Mouse (Mus musculus): ENCODE measurements around the gene Tle6.

Gene Tle6

GRCm38 (mm10) chr10:81563481-81563880 is 37.4 kb downstream of the Tle6 start:
- in situ Hi-C loops (cut with MboI) = no loop called here

GRCm38 (mm10) chr10:81562411-81562810 is 38.5 kb downstream of the Tle6 start:
- in situ Hi-C loops (cut with MboI) = no loop called here

DNA sequence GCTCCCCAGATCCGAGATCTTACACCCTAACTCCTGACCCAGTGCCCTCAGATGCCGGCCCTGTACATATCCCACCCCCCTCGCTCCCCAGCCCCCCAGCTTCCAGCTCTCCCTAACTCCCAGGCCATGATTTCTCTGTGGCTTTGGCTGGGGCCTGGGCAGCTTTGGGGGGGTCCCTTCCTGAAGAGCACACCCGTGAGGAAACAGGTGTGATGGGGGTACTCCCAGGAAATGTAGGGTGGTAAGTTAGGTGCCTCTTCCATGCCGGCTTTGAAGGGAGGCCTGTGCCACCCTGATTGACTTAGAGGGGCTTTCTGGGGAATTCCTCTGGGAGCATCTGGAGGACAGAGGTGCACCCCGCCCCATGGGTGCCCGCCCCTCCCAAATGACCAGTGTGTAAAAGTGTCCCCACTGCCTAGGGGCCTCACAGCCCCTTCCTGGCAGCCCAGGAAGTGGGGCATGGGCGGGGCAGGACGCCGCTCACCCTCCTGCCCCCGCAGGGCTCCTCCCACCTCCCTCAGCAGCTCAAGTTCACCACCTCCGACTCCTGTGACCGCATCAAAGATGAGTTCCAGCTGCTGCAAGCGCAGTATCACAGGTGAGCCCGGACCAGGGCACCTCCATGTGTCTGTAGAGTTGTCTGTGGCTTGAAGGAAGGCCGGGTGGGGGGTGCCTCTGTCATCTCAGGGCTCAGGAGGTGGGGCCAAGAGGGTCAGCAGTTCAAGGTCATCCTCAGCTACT is 40.0 kb downstream of the Tle6 start:
- in situ Hi-C loops (cut with MboI) = no loop called here

DNA sequence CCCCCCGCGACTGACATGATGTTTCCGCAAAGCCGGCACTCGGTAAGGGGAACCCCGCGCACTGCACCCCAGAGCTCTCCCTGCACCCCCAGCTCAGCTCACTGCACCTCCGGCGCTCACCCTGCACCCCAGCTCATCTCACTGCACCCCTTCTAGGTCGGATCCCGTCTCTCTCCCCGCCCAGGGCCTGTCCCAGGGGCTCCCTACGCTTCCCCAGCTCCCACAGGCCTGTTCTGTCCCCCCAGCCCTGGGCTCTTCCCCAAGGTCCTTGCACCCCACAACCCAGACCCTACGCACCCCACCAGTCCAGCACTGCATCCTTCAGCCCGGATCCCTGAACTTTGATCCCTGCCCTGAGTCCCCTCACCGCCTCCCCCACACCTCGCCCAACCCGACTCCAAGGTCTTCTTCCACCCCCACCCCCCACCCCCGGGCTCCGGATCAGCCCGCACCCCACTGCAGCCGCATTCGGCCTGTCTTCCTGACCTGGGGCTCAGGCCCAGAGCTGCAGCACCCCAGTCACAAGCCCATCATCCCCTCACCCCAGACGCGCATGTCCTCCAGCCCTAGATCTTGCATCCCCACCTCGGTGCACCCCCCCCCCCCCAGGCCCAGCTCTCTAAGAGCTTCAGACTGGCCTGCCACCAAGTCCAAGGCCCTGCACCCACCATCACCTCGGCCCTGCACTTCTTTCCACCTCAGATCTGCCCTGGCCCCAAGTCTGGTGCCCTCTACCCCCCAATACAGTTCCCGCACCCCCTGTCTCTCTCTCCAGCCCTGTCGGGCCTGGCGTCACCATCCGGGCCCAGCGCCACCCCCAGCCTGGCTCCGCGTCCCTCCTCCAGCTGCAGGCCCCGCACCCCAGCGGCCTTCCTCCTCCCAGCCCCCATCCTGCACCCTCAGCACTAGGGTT is 41.0 kb downstream of the Tle6 start:
- in situ Hi-C loops (cut with MboI) = no loop called here

DNA sequence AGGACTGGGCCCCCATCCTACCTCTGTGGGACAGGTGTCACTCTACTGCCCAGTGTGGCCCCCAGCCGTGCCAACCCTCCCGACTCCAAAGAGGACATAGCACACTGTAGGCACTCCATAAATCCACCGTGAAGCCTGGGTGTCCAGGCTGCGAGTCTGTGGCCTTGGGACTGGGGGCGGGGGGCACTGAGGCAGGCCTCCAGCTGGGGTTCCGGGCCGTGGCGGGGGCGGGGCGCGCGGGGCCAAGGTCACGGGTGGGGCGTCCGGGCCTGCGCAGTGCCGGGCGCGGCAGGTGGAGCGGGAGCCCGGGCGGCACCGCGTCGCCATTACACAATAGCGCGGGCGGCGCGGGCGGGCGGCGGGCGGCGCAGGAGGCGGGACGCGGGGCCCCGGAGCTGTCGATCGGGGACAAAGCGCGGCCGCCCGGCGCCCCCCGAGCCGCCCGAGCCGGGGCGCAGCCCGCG is 41.7 kb downstream of the Tle6 start, which contains the start of gene Aes:
Gene Aes (plus strand): TSS at position 326 of the 464 bp plus-strand sequence.
- in situ Hi-C loops (cut with MboI) = no loop called here

GRCm38 (mm10) chr10:81557491-81557890 is 43.4 kb downstream of the Tle6 start:
- in situ Hi-C loops (cut with MboI) = no loop called here

- in situ Hi-C loops (cut with MboI) = no loop called here
Measured at GRCm38 (mm10) chr10:81556282-81556681, 44.6 kb downstream of the Tle6 start.

GRCm38 (mm10) chr10:81553807-81554755 is 46.8 kb downstream of the Tle6 start:
- in situ Hi-C loops (cut with MboI) = no loop called here

- in situ Hi-C loops (cut with MboI) = no loop called here
Measured at GRCm38 (mm10) chr10:81553232-81553631, 47.6 kb downstream of the Tle6 start.

GRCm38 (mm10) chr10:81551597-81552102 is 49.2 kb downstream of the Tle6 start:
- in situ Hi-C loops (cut with MboI) = no loop called here

DNA sequence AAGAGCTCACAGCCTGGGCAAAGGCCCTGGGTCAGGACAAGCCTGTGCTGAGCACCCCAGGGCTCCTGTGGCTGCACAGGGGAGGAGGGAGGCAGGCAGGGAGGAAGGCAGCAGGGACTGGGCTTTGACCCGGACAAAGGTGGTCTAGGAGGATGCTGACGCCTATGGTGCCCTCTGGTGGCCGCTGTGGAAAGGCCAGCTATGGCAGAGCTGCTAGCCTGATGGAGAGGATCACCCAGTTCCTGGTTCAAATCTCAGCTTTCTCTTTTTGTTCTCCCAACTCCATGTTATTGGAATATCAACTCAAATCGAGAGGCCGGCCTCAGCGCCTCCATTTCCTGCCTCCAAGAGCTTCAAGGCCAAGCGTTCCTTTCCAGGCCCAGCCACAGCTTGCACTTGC is 50.6 kb downstream of the Tle6 start:
- in situ Hi-C loops (cut with MboI) = no loop called here

DNA sequence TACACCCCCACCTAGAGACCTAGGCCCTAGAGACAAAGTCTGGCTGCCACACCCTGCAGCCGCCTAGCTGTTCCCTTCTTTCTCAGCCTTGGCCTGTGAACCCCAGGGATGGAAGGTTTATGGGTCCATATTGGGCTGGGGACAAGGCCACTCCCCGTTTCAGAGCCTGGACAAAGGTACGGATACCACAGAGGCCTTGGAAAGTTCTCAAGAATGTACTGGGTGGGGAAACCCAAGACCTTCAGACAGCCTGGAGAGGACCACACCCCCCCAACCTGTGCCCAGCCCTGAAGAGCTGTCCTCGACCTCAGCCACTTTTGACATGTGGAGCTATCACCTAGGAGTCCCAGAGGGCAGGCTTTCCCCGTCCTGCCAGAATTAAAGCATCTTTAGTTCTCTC is 51.9 kb downstream of the Tle6 start:
- in situ Hi-C loops (cut with MboI) = no loop called here

- in situ Hi-C loops (cut with MboI) = no loop called here
Measured at GRCm38 (mm10) chr10:81546788-81547571, 53.9 kb downstream of the Tle6 start.

GRCm38 (mm10) chr10:81546332-81546731 is 54.5 kb downstream of the Tle6 start:
- in situ Hi-C loops (cut with MboI) = no loop called here

DNA sequence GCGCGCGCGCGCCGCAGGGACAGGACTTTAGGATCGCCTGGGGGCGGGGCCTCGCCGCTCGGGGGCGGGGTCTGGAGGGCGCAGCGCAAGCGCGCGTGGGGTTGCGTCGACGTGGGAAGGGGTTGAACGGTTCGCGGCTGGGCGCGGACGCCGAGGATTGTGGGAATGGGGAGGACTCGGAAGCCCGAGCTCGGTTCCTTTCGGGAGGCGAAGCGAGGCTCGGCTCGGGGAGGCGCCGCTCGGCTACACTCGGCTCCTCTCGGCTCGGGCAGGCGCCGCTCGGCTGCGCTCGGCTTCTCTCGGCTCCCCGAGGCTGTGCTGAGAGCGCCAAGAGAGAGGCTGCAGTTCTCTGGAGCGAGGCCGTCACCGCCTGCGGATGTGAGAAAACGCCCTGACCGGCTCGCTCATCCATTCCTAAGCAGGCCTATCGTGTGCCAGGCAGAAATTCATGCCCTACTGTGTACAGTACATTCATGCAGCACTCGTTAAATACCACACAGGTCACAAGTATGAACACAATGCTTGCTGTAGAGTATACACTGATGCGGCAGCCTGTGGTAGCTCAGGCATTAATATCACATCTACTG is 55.6 kb downstream of the Tle6 start, which contains the start of gene Gna11:
Gene Gna11 (minus strand): TSS at position 30 of the 587 bp plus-strand sequence.
- in situ Hi-C loops (cut with MboI) = no loop called here

- in situ Hi-C loops (cut with MboI) = no loop called here
Measured at GRCm38 (mm10) chr10:81544296-81545160, 56.3 kb downstream of the Tle6 start.

GRCm38 (mm10) chr10:81543633-81544032 is 57.2 kb downstream of the Tle6 start:
- in situ Hi-C loops (cut with MboI) = no loop called here

DNA sequence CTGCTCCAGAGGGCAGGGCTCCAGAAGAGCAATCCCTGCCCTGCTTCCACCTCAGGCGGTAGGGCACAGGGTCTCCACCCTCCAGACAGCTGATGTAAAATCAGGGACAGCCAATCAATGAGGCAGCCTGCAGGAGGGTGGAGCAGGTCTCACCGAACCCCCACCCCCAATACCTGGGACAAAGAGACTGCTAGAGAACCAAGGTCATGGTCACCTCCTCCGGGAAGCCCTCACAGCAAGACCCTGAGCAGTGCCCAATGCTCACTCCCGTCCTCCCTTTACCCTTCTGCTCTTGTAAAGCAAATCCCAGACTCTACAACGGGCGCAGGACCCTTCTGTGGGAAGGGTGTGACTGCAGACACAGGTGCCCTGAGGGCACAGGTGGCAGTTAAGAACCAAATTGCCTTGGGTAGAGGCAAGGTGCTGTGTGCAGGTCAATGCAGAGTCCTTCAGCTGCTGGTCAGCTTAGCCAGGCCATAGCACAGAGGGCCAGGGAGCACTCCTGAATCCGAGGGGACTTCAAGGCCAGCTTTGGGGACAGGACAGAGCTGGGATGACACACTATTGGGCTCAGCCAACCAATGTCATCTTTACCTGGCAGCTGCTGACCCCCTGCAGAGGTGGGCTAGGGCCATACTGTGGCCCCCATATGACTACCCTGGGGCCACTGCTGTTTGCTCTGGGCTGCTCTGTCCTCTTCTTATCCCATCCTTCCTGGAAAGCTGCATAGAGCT is 58.0 kb downstream of the Tle6 start:
- in situ Hi-C loops (cut with MboI) = no loop called here

Measured in mature B cell (primary cell).